Mouse (Mus musculus) spleen, adult 2 months (tissue): Measurements from ENCODE around the gene Dcaf15.

Experiments used
- CTCF ChIP-seq: fragments of 200-500 bp; IDR thresholded peaks from 2 replicates; pipeline ENCODE4 v1.5.1; 2011; ENCODE audit warnings: mild to moderate bottlenecking, inconsistent platforms; ENCODE audit not compliant: insufficient read depth, insufficient read length, insufficient replicate concordance; ENCODE audit errors: extremely low read depth
- POLR2A ChIP-seq: fragments of 200-500 bp; IDR thresholded peaks from 2 replicates; pipeline ENCODE4 v1.6.1; 2011; ENCODE audit warnings: low read depth, low read length, inconsistent platforms

- TF ChIP-seq CTCF (no peak), POLR2A (peak; percentile 30; the same call in 1 of the 2 replicates)
These were observed 43.4 kb upstream of the Dcaf15 start, which contains the start of the genes Cc2d1a and 4930432K21Rik for GRCm38 (mm10) chr8:84147769-84148530.
